In the genomic region with DNA sequence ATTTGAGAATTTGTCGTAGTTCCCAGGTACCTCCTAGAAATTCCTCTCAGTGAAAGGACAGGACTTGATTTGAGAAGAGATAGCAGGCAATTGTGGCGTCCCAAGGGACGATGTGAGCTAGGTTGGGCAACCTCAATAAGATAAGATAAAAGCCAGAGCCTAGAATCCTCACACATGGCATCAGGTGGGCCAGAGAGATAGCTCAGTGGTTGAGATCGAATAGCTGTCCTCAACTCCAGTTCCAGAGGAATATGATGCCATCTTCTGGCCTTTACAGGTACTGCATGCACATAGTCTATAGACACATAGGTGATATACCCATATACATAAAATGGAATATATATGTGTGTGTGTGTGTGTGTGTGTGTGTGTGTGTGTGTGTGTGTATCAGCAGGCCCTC, we compare ENCODE assay signal across 8 mouse cellular contexts. TPM values are rescaled to one million over a fixed set of nuclear protein-coding genes. Genes with fewer than 3 reads are reported as not detected.
DNase-seq lines count a peak whose midpoint lies in the region; ATAC-seq and TF ChIP-seq lines count a peak whose summit lies in the region.

No protein-coding gene starts in this region.

- no peaks in the 10 kb centered on the region for H3K36me3 ChIP-seq in liver, embryonic 15.5 days (replicated peaks)

- no peak overlapping the region for H3K4me3 ChIP-seq in gastrocnemius, adult 2 months
- H3K4me3 ChIP-seq in liver, embryonic 15.5 days (replicated peaks), result no peak overlapping the region

- 13% methylated on average over 4 of the region's 4 CpGs for WGBS in liver, embryonic 15.5 days (ENCODE audit: insufficient replicate concordance)

- H3K27me3 ChIP-seq in liver, embryonic 15.5 days, result peaks cover 11% of the 10 kb centered on the region; the same call in 1 of the 2 replicates

- no peak overlapping the region for H3K9ac ChIP-seq in liver, embryonic 15.5 days

- H3K9me3 ChIP-seq in liver, embryonic 15.5 days (replicated peaks), result no peaks in the 10 kb centered on the region

- intact Hi-C loops in gastrocnemius, adult 2 months (cut with DNase I), result no loop called here

- H3K4me2 ChIP-seq in liver, embryonic 15.5 days, result no peak overlapping the region

- no peak for DNase-seq in gastrocnemius, adult 2 months
- no peak for DNase-seq in gastrocnemius, postnatal 25 days
- DNase-seq in right cerebral cortex, postnatal 10 days (ENCODE audit: low spot score in 2 of 2), result peak; percentile 46 to 59
- no peak for DNase-seq in right cerebral cortex, adult 18-20 months
- peak; percentile 90 for DNase-seq in c-Kit-positive CD71-positive TER-119-negative erythroid progenitor cells, embryonic 14.5 days (ENCODE audit: low read depth)
- DNase-seq in thymus, postnatal 14 days, result peak; percentile 56

- no peak overlapping the region for H3K27ac ChIP-seq in gastrocnemius, adult 2 months
- H3K27ac ChIP-seq in liver, embryonic 15.5 days (replicated peaks), result no peak overlapping the region

- ATAC-seq in liver, embryonic 15.5 days (ENCODE audit: insufficient read depth), result peak; percentile 66
- no peak for ATAC-seq in activated CD4-positive, CD25-positive, alpha-beta regulatory T cell, adult 4 months

- peaks cover 41% of the 10 kb centered on the region for H3K4me1 ChIP-seq in liver, embryonic 15.5 days (replicated peaks)

- peak; percentile 64 for TF ChIP-seq CTCF in gastrocnemius, adult 2 months (IDR thresholded peaks at IDR 0.05)

RNA-seq across cellular contexts. Expression of a gene that starts 2.0 kb away (rescaled TPM):
- total RNA-seq in gastrocnemius, adult 2 months (2021), result not detected
- not detected for total RNA-seq in gastrocnemius, postnatal 25 days (2021)
- 0.40 and 0.54 TPM in 2 replicates for polyA plus RNA-seq in liver, embryonic 15.5 days (2015; fragmentation: Nextera tagmentation; extraction: Ambion mirVana)
- polyA plus RNA-seq in activated CD4-positive, CD25-positive, alpha-beta regulatory T cell, adult 4 months (2017; shearing (Covaris generic)), result not detected

RNA-seq across cellular contexts. Expression of a gene that starts 16.8 kb away (rescaled TPM):
- total RNA-seq in gastrocnemius, adult 2 months (2021), result 10 to 100 TPM; 76.4 to 93.3 TPM
- 100 to 1,000 TPM in 1 of 2 experiments, 10 to 100 TPM in 1; 55.0 to 133 TPM for total RNA-seq in gastrocnemius, postnatal 25 days (2021)
- 9.1 and 9.3 TPM in 2 replicates for polyA plus RNA-seq in liver, embryonic 15.5 days (2015; fragmentation: Nextera tagmentation; extraction: Ambion mirVana)
- polyA plus RNA-seq in activated CD4-positive, CD25-positive, alpha-beta regulatory T cell, adult 4 months (2017; shearing (Covaris generic)), result 1 to 10 TPM; 2.3 to 2.9 TPM

Comparison
In these comparisons a context has a peak if more than half of its experiments do, and no peak if none do; other contexts are left out.
1. DNase-seq: peak in right cerebral cortex, postnatal 10 days (2 of 2), c-Kit-positive CD71-positive TER-119-negative erythroid progenitor cells, embryonic 14.5 days (single experiment) and thymus, postnatal 14 days (single experiment); none in gastrocnemius, adult 2 months (single experiment), gastrocnemius, postnatal 25 days (single experiment) and right cerebral cortex, adult 18-20 months (single experiment).